Mouse (Mus musculus) embryonic facial prominence, embryonic 13.5 days (tissue): ENCODE results near the gene Nrip1. TPM values are rescaled to one million over a fixed set of nuclear protein-coding genes. Genes with fewer than 3 reads are reported as not detected.

Experiments used
- ATAC-seq: fragments of 200-750 bp; cut with Nextera tagmentation; 2 replicates; pipeline ENCODE4 v1.8.0; 2017; ENCODE audit warnings: low read depth; ENCODE audit not compliant: insufficient number of reproducible peaks, insufficient read depth, low FRiP score, low TSS enrichment
- H3K27ac ChIP-seq: fragments of 300-500 bp; sonication (generic); 2 replicates; pipeline ENCODE4 v1.5.1; 2015; ENCODE audit warnings: moderate library complexity, mild to moderate bottlenecking, inconsistent platforms
- H3K27me3 ChIP-seq: fragments of 300-500 bp; sonication (generic); 2 replicates; pipeline ENCODE4 v1.6.1; 2015; ENCODE audit warnings: mild to moderate bottlenecking, inconsistent platforms
- H3K36me3 ChIP-seq: fragments of 300-500 bp; sonication (generic); 2 replicates; pipeline ENCODE4 v1.6.1; 2015; ENCODE audit warnings: mild to moderate bottlenecking, inconsistent platforms
- H3K4me1 ChIP-seq: fragments of 300-500 bp; sonication (generic); 2 replicates; pipeline ENCODE4 v1.6.1; 2015; ENCODE audit warnings: inconsistent platforms
- H3K4me2 ChIP-seq: fragments of 300-500 bp; sonication (generic); 2 replicates; pipeline ENCODE4 v1.6.1; 2015; ENCODE audit warnings: moderate library complexity, mild to moderate bottlenecking, inconsistent platforms
- H3K4me3 ChIP-seq: fragments of 300-500 bp; sonication (generic); 2 replicates; pipeline ENCODE4 v1.5.1; 2015; ENCODE audit warnings: mild to moderate bottlenecking, inconsistent platforms
- H3K9ac ChIP-seq: fragments of 300-500 bp; sonication (generic); 2 replicates; pipeline ENCODE4 v1.6.1; 2015; ENCODE audit warnings: mild to moderate bottlenecking, inconsistent platforms
- H3K9me3 ChIP-seq: fragments of 300-500 bp; sonication (generic); 2 replicates; pipeline ENCODE4 v1.6.1; 2016; ENCODE audit warnings: inconsistent platforms
- WGBS: fragments of 180-500 bp; shearing (Covaris S2); methylation state at CpG from one replicate; pipeline ENCODE4 v1.1.7; 2015; ENCODE audit warnings: mixed read lengths; 5-methylcytosine and 5-hydroxymethylcytosine counted together
- polyA plus RNA-seq: library from polyadenylated mRNA; unstranded; fragments of >200 nt; fragmentation: Nextera tagmentation; extraction: Ambion mirVana; gene quantifications from 2 replicates; pipeline ENCODE4 v1.2.1, GENCODE M21; 2015

The Nrip1 gene
- polyA plus RNA-seq, 1 experiment from 2014 or later, result 42.6 TPM

- WGBS, result 95% methylated on average over 21 of the region's 21 CpGs
- H3K4me1 ChIP-seq, result no peaks in the 10 kb centered on the region
- H3K27me3 ChIP-seq, result no peaks in the 10 kb centered on the region
- H3K4me2 ChIP-seq, result no peak overlapping the region
- no peak for ATAC-seq
- H3K27ac ChIP-seq, result no peak overlapping the region
- H3K9ac ChIP-seq, result no peak overlapping the region
- H3K9me3 ChIP-seq, result no peaks in the 10 kb centered on the region
- H3K4me3 ChIP-seq, result no peak overlapping the region
- H3K36me3 ChIP-seq, result peaks cover 41% of the 10 kb centered on the region
These were observed 80.5 kb downstream of the Nrip1 start for GRCm38 (mm10) chr16:76293176-76293575.

- WGBS, result 89% methylated on average over 15 of the region's 15 CpGs
- Histone ChIP-seq H3K9me3 (no peaks in the 10 kb centered on the region), H3K4me3 (no peak overlapping the region), H3K9ac (no peak overlapping the region), H3K36me3 (peaks cover 41% of the 10 kb centered on the region), H3K27ac (no peak overlapping the region), H3K4me1 (no peaks in the 10 kb centered on the region), H3K27me3 (no peaks in the 10 kb centered on the region), H3K4me2 (no peak overlapping the region)
- no peak for ATAC-seq
These were observed 81.0 kb downstream of the Nrip1 start for GRCm38 (mm10) chr16:76292656-76293055.

- H3K27ac ChIP-seq, result no peak overlapping the region
- H3K4me2 ChIP-seq, result no peak overlapping the region
- no peaks in the 10 kb centered on the region for H3K4me1 ChIP-seq
- no peak overlapping the region for H3K9ac ChIP-seq
- 89% methylated on average over 14 of the region's 14 CpGs for WGBS
- H3K27me3 ChIP-seq, result no peaks in the 10 kb centered on the region
- H3K36me3 ChIP-seq, result peaks cover 41% of the 10 kb centered on the region
- H3K9me3 ChIP-seq, result no peaks in the 10 kb centered on the region
- no peak overlapping the region for H3K4me3 ChIP-seq
- no peak for ATAC-seq
These were observed 82.3 kb downstream of the Nrip1 start for GRCm38 (mm10) chr16:76291366-76291765.

- no peaks in the 10 kb centered on the region for H3K4me1 ChIP-seq
- H3K27ac ChIP-seq, result no peak overlapping the region
- 64% methylated on average over 2 of the region's 2 CpGs for WGBS
- H3K4me2 ChIP-seq, result no peak overlapping the region
- no peaks in the 10 kb centered on the region for H3K27me3 ChIP-seq
- H3K9ac ChIP-seq, result no peak overlapping the region
- no peak overlapping the region for H3K4me3 ChIP-seq
- no peaks in the 10 kb centered on the region for H3K9me3 ChIP-seq
- ATAC-seq, result no peak
- H3K36me3 ChIP-seq, result peaks cover 38% of the 10 kb centered on the region
These were observed 84.1 kb downstream of the Nrip1 start for GRCm38 (mm10) chr16:76289495-76289894.

GRCm38 (mm10) chr16:76283796-76284195, 89.8 kb downstream of the Nrip1 start:
- Histone ChIP-seq H3K27ac (no peak overlapping the region), H3K27me3 (no peaks in the 10 kb centered on the region), H3K4me1 (no peaks in the 10 kb centered on the region), H3K4me3 (no peak overlapping the region), H3K36me3 (no peaks in the 10 kb centered on the region), H3K9ac (no peak overlapping the region), H3K4me2 (no peak overlapping the region), H3K9me3 (no peaks in the 10 kb centered on the region)
- 54% methylated on average over 3 of the region's 3 CpGs for WGBS
- ATAC-seq, result no peak

- H3K9ac ChIP-seq, result no peak overlapping the region
- no peaks in the 10 kb centered on the region for H3K27me3 ChIP-seq
- no peaks in the 10 kb centered on the region for H3K9me3 ChIP-seq
- H3K4me1 ChIP-seq, result no peaks in the 10 kb centered on the region
- H3K4me3 ChIP-seq, result no peak overlapping the region
- no peak overlapping the region for H3K4me2 ChIP-seq
- WGBS, result 84% methylated on average over 6 of the region's 6 CpGs
- H3K27ac ChIP-seq, result no peak overlapping the region
- H3K36me3 ChIP-seq, result no peaks in the 10 kb centered on the region
- ATAC-seq, result no peak
These were observed 91.8 kb downstream of the Nrip1 start for GRCm38 (mm10) chr16:76281850-76282249.

- H3K9ac ChIP-seq, result no peak overlapping the region
- no peak overlapping the region for H3K4me3 ChIP-seq
- H3K4me2 ChIP-seq, result no peak overlapping the region
- ATAC-seq, result no peak
- no peaks in the 10 kb centered on the region for H3K4me1 ChIP-seq
- H3K9me3 ChIP-seq, result no peaks in the 10 kb centered on the region
- no peaks in the 10 kb centered on the region for H3K27me3 ChIP-seq
- no peaks in the 10 kb centered on the region for H3K36me3 ChIP-seq
- no peak overlapping the region for H3K27ac ChIP-seq
- 87% methylated on average over 8 of the region's 8 CpGs for WGBS
These were observed 93.3 kb downstream of the Nrip1 start for GRCm38 (mm10) chr16:76280365-76280764.

GRCm38 (mm10) chr16:76276271-76276670, 97.4 kb downstream of the Nrip1 start:
- 91% methylated on average over 3 of the region's 3 CpGs for WGBS
- no peaks in the 10 kb centered on the region for H3K27me3 ChIP-seq
- ATAC-seq, result no peak
- no peaks in the 10 kb centered on the region for H3K36me3 ChIP-seq
- no peak overlapping the region for H3K9ac ChIP-seq
- H3K4me1 ChIP-seq, result no peaks in the 10 kb centered on the region
- H3K4me2 ChIP-seq, result no peak overlapping the region
- H3K4me3 ChIP-seq, result no peak overlapping the region
- no peaks in the 10 kb centered on the region for H3K9me3 ChIP-seq
- no peak overlapping the region for H3K27ac ChIP-seq

GRCm38 (mm10) chr16:76275584-76275983, 98.0 kb downstream of the Nrip1 start:
- H3K4me3 ChIP-seq, result no peak overlapping the region
- H3K27me3 ChIP-seq, result no peaks in the 10 kb centered on the region
- no peak overlapping the region for H3K4me2 ChIP-seq
- no peak overlapping the region for H3K9ac ChIP-seq
- no peak for ATAC-seq
- no peaks in the 10 kb centered on the region for H3K36me3 ChIP-seq
- H3K9me3 ChIP-seq, result no peaks in the 10 kb centered on the region
- H3K27ac ChIP-seq, result no peak overlapping the region
- H3K4me1 ChIP-seq, result no peaks in the 10 kb centered on the region
- WGBS, result 89% methylated on average over 3 of the region's 3 CpGs

GRCm38 (mm10) chr16:76275166-76275565, 98.5 kb downstream of the Nrip1 start:
- no peak overlapping the region for H3K4me3 ChIP-seq
- WGBS, result 82% methylated on average over 7 of the region's 7 CpGs

GRCm38 (mm10) chr16:76266635-76267268, 106.9 kb downstream of the Nrip1 start:
- H3K4me1 ChIP-seq, result no peaks in the 10 kb centered on the region
- H3K9me3 ChIP-seq, result no peaks in the 10 kb centered on the region
- no peak overlapping the region for H3K4me3 ChIP-seq
- no peak overlapping the region for H3K9ac ChIP-seq
- 65% methylated on average over 9 of the region's 9 CpGs for WGBS
- no peak overlapping the region for H3K4me2 ChIP-seq
- no peak for ATAC-seq
- H3K27ac ChIP-seq, result no peak overlapping the region
- H3K36me3 ChIP-seq, result no peaks in the 10 kb centered on the region
- no peaks in the 10 kb centered on the region for H3K27me3 ChIP-seq

More at GRCm38 (mm10) chr16:76275166-76275565, 98.5 kb downstream of the Nrip1 start:
- no peaks in the 10 kb centered on the region for H3K4me1 ChIP-seq
- no peak overlapping the region for H3K27ac ChIP-seq
- no peaks in the 10 kb centered on the region for H3K9me3 ChIP-seq
- no peak overlapping the region for H3K9ac ChIP-seq
- no peak overlapping the region for H3K4me2 ChIP-seq
- H3K27me3 ChIP-seq, result no peaks in the 10 kb centered on the region
- no peak for ATAC-seq
- H3K36me3 ChIP-seq, result no peaks in the 10 kb centered on the region

- Histone ChIP-seq H3K4me3 (no peak overlapping the region), H3K4me1 (no peaks in the 10 kb centered on the region), H3K9me3 (no peaks in the 10 kb centered on the region), H3K4me2 (no peak overlapping the region), H3K36me3 (no peaks in the 10 kb centered on the region), H3K27me3 (no peaks in the 10 kb centered on the region), H3K27ac (no peak overlapping the region), H3K9ac (no peak overlapping the region)
- WGBS, result 28% methylated on average over 2 of the region's 2 CpGs
- no peak for ATAC-seq
These were observed 107.8 kb downstream of the Nrip1 start for GRCm38 (mm10) chr16:76265874-76266273.
